Mouse (Mus musculus): ENCODE results near the gene Arhgap44.
A peak's percentile ranks its signal among the peaks of the same experiment; 100 is the strongest.

The Arhgap44 gene

GRCm38 (mm10) chr11:65162767-65163120, at the start of gene Arhgap44:
Gene Arhgap44, minus strand, starts transcription at chr11:65162961.
- DNase-seq = peak; percentile 76 to 83

GRCm38 (mm10) chr11:65211701-65212100, 48.9 kb upstream of the Arhgap44 start:
- no peak for DNase-seq

- no peak for DNase-seq
Observed at GRCm38 (mm10) chr11:65209441-65209840, 46.7 kb upstream of the Arhgap44 start.

- no peak for DNase-seq
Observed at GRCm38 (mm10) chr11:65205306-65205705, 42.5 kb upstream of the Arhgap44 start.

GRCm38 (mm10) chr11:65204651-65205050, 41.9 kb upstream of the Arhgap44 start:
- DNase-seq = no peak

- DNase-seq = no peak
Observed at GRCm38 (mm10) chr11:65203020-65203419, 40.3 kb upstream of the Arhgap44 start.

- no peak for DNase-seq
Observed at GRCm38 (mm10) chr11:65202236-65202635, 39.5 kb upstream of the Arhgap44 start.

GRCm38 (mm10) chr11:65198026-65198425, 35.3 kb upstream of the Arhgap44 start:
- no peak for DNase-seq

GRCm38 (mm10) chr11:65197280-65197679, 34.5 kb upstream of the Arhgap44 start:
- DNase-seq = peak; percentile 70 to 91

GRCm38 (mm10) chr11:65186974-65187373, 24.2 kb upstream of the Arhgap44 start:
- no peak for DNase-seq

- DNase-seq = no peak
Observed at GRCm38 (mm10) chr11:65185114-65185513, 22.4 kb upstream of the Arhgap44 start.

- DNase-seq = no peak
Observed at GRCm38 (mm10) chr11:65170121-65170750, 7.5 kb upstream of the Arhgap44 start.

GRCm38 (mm10) chr11:65161881-65162766, 637 bp downstream of the Arhgap44 start:
- DNase-seq = peak; percentile 70 to 75

GRCm38 (mm10) chr11:65160991-65161880, 1.5 kb downstream of the Arhgap44 start:
- DNase-seq = no peak

- no peak for DNase-seq
Observed at GRCm38 (mm10) chr11:65159791-65160190, 3.0 kb downstream of the Arhgap44 start, which contains the start of gene 1700086D15Rik. Gene 1700086D15Rik, minus strand, starts transcription at chr11:65159891.

GRCm38 (mm10) chr11:65158658-65158990, 4.1 kb downstream of the Arhgap44 start:
- no peak for DNase-seq

- DNase-seq = peak in 1 of 2 experiments; percentile 40
Observed at GRCm38 (mm10) chr11:65157966-65158657, 4.6 kb downstream of the Arhgap44 start.

- DNase-seq = peak; percentile 42 to 57
Observed at GRCm38 (mm10) chr11:65153006-65153405, 9.8 kb downstream of the Arhgap44 start.

GRCm38 (mm10) chr11:65148441-65148840, 14.3 kb downstream of the Arhgap44 start:
- no peak for DNase-seq

GRCm38 (mm10) chr11:65142838-65143417, 19.8 kb downstream of the Arhgap44 start:
- no peak for DNase-seq

GRCm38 (mm10) chr11:65139030-65139429, 23.7 kb downstream of the Arhgap44 start:
- DNase-seq = no peak

GRCm38 (mm10) chr11:65137145-65137652, 25.6 kb downstream of the Arhgap44 start:
- no peak for DNase-seq
